Mouse (Mus musculus): ENCODE data around the gene Sytl3. TPM values are rescaled to one million over a fixed set of nuclear protein-coding genes. Genes with fewer than 3 reads are reported as not detected.

Gene Sytl3
- polyA plus RNA-seq, 1 experiment: 0.77 TPM

DNA sequence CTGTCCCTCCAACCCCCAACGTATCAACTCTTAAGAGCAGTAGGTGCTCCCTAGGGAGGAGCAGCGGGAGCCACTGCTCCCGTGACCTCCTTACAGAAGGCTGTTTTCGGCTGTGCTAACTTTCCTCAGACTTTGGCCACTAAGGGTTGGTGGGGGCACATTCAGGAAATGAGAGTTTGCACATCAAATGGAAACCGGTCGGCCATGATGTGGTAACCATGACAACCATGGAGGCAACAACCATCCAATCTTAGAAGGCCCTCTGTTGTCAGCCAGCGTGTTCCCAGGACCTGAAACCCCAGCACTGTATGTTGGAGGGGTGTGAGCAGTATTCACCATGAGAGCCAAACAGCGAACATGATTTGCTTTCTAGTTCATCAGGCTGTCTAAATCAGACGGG, 116.3 kb downstream of the Sytl3 start:
- TF ChIP-seq POLR2A (IDR thresholded peaks at IDR 0.05; ENCODE audit: borderline replicate concordance, extremely low read depth, insufficient read depth, insufficient read length, poor library complexity, severe bottlenecking) (no peak), CTCF (IDR thresholded peaks at IDR 0.05; ENCODE audit: borderline replicate concordance, extremely low read depth, insufficient read depth, insufficient read length) (no peak)

DNA sequence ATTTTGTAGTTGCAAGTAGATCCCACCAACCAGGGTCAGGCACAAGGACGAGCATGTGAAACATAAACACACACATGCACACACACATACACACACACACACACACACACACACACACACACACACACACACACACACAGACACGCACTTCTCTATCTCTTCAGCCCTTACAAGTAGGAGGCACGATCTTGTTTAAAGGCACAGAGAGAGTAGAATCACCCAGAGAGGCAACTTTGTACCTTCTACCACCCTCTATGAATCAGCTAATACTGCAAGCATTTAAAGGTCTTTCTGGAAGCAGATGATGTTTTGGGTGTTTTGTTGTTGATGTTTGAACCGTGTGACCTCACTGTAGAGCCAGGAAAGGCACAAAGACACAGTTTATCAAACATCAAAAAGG, 116.8 kb downstream of the Sytl3 start:
- TF ChIP-seq POLR2A (IDR thresholded peaks at IDR 0.05; ENCODE audit: borderline replicate concordance, extremely low read depth, insufficient read depth, insufficient read length, poor library complexity, severe bottlenecking) (no peak), CTCF (IDR thresholded peaks at IDR 0.05; ENCODE audit: borderline replicate concordance, extremely low read depth, insufficient read depth, insufficient read length) (no peak)
- DNase-seq (ENCODE audit: low read depth): no peak

More for the DNA sequence above, 116.3 kb downstream of the Sytl3 start:
- DNase-seq (ENCODE audit: low read depth): no peak

DNA sequence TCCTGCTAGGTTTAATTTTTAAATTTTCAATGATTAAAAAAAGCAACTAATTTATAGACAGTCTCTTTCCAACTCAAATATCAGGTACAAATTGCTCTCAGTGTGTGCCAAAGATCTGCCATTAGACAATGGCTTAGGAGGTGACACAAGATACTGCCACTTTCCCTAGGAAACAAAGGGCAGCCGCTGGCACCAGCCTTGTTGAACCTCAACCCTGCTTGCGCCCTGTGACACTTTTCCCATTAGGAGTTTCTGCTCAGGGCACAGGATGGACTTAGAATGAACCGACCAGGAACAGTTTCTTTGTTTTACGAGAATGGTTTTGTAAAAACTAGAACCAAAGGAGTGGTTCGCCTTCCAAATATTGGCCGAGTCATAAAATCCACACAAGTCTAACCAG, 117.2 kb downstream of the Sytl3 start:
- TF ChIP-seq CTCF (IDR thresholded peaks at IDR 0.05; ENCODE audit: borderline replicate concordance, extremely low read depth, insufficient read depth, insufficient read length): no peak
- no peak for TF ChIP-seq POLR2A (IDR thresholded peaks at IDR 0.05; ENCODE audit: borderline replicate concordance, extremely low read depth, insufficient read depth, insufficient read length, poor library complexity, severe bottlenecking)
- no peak for DNase-seq (ENCODE audit: low read depth)

DNA sequence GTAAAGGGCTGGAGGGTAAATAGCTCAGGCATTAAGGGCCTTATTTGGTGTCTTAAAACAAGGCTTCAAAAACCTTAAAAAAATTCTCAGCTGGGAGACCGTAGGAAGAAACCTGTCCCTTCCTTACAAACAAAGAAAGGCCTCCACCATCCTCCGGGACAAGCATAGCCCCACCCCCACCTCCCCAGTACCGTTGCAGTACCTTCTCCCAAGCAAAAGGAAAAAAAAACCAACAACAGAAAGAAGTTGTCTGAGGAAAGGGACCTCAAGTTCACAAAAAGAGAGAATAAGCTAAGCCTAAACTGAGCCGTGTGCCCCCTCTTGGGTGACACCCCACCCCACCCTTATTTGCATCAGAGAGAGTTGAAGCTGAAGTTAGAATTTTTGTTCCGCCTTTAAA, 117.7 kb downstream of the Sytl3 start:
- TF ChIP-seq POLR2A (IDR thresholded peaks at IDR 0.05; ENCODE audit: borderline replicate concordance, extremely low read depth, insufficient read depth, insufficient read length, poor library complexity, severe bottlenecking) (no peak), CTCF (IDR thresholded peaks at IDR 0.05; ENCODE audit: borderline replicate concordance, extremely low read depth, insufficient read depth, insufficient read length) (no peak)
- no peak for DNase-seq (ENCODE audit: low read depth)

DNA sequence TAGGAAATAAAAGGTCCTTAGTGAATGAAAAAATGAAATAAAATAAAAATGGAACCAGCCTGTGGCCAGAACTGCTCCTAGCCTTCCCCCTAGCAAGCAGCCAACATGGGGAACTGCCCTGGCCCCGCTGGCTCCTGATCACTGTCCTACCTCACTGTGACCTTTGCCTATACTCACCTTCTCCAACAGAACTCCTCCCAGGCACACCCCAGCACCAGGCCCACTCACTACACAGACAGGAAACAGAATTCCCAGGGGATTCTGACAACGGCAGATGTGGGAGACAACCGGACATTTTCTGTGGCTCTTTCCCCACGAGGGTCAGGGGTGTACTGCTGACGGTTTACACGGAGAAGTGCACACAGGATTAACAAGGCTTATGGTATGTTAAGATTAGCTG, 118.2 kb downstream of the Sytl3 start:
- DNase-seq (ENCODE audit: low read depth): no peak
- TF ChIP-seq CTCF (IDR thresholded peaks at IDR 0.05; ENCODE audit: borderline replicate concordance, extremely low read depth, insufficient read depth, insufficient read length) (no peak), POLR2A (IDR thresholded peaks at IDR 0.05; ENCODE audit: borderline replicate concordance, extremely low read depth, insufficient read depth, insufficient read length, poor library complexity, severe bottlenecking) (no peak)

DNA sequence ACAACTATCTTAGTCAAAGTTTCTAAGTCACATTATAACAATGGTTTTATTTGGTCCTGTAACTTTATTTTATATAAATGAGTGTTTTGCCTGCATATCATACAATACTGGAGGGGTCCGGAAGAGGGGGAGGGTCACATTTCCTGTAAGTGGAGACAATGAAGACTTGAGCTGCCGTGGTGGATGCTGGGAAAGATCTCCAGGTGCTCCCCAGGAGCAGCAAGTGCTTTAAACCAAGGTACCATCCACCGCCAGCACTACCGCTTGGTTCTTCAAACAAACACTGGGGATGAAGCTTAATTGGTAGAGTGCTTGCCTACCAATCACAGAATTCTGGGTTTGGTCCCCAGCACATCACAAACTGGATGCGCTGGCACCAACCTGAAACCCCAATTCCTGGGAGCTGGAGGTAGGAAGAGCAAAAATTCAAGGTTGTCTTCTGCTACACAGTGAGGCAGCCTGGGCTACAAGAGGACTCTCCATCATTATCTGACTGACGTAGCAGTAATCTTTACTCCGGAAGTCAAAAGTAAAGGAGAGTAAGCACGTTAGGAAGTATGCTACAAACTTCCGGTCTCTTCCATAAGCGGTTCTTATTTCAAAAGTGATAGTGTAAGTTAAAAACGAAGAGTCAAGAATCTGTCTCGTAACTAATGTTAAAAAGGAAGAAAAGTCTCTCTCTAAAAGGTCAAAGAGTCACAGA, 118.9 kb downstream of the Sytl3 start:
- TF ChIP-seq POLR2A (IDR thresholded peaks at IDR 0.05; ENCODE audit: borderline replicate concordance, extremely low read depth, insufficient read depth, insufficient read length, poor library complexity, severe bottlenecking) (no peak), CTCF (IDR thresholded peaks at IDR 0.05; ENCODE audit: borderline replicate concordance, extremely low read depth, insufficient read depth, insufficient read length) (no peak)
- no peak for DNase-seq (ENCODE audit: low read depth)

DNA sequence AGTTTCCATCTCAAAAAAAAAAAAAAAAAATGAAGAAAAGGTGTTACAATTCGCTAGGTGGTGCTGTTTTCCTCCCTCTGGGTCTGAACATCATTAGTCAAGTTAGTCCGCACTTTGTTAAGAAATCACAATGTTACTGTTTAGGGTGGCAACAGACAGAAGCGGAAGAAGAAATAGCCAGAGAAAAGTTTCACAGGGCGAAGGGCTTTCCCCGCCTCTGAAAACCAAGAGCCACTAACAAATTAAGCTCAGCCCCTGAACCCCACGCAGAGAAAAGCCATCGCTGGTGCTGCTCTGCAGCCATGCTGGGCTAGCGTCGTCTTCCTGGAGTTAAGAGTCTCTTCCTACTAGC, 119.4 kb downstream of the Sytl3 start:
- DNase-seq (ENCODE audit: low read depth): peak; percentile 81
- TF ChIP-seq POLR2A (IDR thresholded peaks at IDR 0.05; ENCODE audit: borderline replicate concordance, extremely low read depth, insufficient read depth, insufficient read length, poor library complexity, severe bottlenecking) (no peak), CTCF (IDR thresholded peaks at IDR 0.05; ENCODE audit: borderline replicate concordance, extremely low read depth, insufficient read depth, insufficient read length) (peak; percentile 16; the same call in 1 of the 2 replicates)

DNA sequence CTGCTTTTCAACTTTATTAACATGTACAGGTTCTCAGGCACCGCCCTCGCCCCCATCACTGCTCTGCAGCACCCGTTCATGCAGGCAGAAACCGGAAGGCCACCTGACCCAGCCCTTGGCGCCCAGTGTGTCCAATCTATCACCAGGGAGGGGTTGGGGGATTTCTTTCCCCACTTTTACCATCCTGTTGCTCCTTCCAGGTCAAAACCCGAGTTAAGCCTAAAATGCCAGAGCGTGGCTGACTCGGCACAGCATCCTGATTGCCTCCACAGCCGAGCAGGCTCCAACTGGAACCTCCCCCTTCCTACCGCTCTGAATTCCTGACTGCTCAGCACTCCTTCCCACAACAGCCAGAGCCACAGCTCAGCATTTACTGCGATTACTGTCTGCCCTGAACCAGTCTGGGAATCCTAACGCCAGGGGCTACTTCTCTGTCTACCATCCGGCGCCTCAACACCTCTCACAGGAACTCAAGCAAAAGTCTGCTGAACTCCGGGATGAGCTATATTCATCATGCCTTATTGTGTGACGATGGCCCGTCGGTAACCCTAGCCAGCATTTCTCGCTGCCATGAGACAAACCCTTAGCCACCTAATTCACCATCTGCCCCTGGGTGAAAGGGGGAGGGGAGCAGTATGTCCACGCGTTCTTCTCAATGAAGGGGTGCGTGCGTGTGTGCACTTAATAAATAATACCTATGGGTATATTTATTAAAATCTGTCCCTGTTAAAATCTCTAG, 120.0 kb downstream of the Sytl3 start:
- no peak for TF ChIP-seq POLR2A (IDR thresholded peaks at IDR 0.05; ENCODE audit: borderline replicate concordance, extremely low read depth, insufficient read depth, insufficient read length, poor library complexity, severe bottlenecking)
- TF ChIP-seq CTCF (IDR thresholded peaks at IDR 0.05; ENCODE audit: borderline replicate concordance, extremely low read depth, insufficient read depth, insufficient read length): no peak
- peak; percentile 82 for DNase-seq (ENCODE audit: low read depth)

DNA sequence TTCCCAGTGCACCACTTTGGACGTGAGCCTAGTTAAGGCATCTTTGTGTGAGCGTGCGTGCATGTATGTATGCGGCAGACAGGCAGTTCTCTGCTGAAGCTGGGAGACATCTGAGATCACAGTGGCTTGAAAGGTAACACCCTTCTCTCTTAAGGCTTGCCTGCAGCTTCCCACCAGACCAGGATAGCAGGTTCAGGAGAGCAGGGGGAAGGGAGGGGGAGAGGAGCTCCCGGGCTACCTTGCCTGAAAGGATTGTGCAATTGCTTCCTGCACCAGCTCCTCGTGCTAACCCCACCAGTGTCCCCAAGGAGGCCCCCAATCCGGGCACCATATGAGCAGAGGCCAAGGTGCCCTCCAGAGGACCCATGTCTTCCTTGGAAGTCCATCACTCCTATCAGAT, 120.7 kb downstream of the Sytl3 start:
- TF ChIP-seq POLR2A (IDR thresholded peaks at IDR 0.05; ENCODE audit: borderline replicate concordance, extremely low read depth, insufficient read depth, insufficient read length, poor library complexity, severe bottlenecking) (no peak), CTCF (IDR thresholded peaks at IDR 0.05; ENCODE audit: borderline replicate concordance, extremely low read depth, insufficient read depth, insufficient read length) (no peak)

DNA sequence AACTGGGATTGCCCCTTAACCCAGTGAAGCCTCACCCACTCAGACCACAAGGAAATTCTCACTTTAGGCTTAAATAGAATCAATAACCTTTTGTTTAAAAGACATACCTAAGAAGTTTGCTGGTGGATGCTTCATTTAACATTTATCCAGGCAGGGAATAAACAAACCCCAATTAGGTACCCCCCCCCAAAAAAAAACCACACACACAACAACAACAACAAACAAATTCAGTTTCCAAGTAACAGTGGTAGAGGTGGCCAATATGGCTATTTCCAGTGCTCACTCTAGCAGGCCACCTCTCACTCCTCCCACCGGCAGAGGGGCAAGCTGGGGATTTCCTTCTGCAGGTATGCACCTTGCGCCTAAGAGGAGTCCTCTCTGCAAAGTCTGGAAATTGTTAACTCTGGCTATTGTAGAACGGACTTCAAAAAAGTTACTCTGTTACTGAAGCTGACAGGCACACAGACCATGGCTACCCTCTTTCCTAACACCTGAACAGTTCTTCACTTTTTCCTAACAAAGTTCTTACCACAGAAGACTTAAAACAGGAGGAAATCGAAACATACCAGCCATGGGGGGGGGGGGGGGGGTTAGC, 121.7 kb downstream of the Sytl3 start:
- DNase-seq (ENCODE audit: low read depth): no peak
- TF ChIP-seq CTCF (IDR thresholded peaks at IDR 0.05; ENCODE audit: borderline replicate concordance, extremely low read depth, insufficient read depth, insufficient read length): no peak
- no peak for TF ChIP-seq POLR2A (IDR thresholded peaks at IDR 0.05; ENCODE audit: borderline replicate concordance, extremely low read depth, insufficient read depth, insufficient read length, poor library complexity, severe bottlenecking)

More for the DNA sequence above, 120.7 kb downstream of the Sytl3 start:
- DNase-seq (ENCODE audit: low read depth): peak; percentile 43

DNA sequence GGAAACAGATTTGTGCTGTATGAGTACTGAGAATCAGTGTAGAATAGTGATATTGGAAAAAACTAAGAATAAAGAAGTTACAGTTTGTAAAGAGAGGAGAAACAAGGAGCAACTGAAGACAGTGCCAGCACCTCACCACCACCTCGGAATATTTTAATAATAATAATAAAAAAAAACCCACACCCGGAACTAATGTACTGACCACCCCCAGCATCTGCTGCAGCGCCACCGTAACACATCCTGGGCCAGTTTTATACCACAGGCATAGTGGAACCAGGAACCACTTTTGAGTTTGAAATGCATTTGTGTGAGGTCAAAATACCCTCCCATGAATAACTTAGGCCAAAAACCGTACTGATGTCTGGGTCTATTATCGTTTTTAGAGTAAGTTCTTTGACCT, 122.4 kb downstream of the Sytl3 start:
- TF ChIP-seq CTCF (IDR thresholded peaks at IDR 0.05; ENCODE audit: borderline replicate concordance, extremely low read depth, insufficient read depth, insufficient read length): no peak
- TF ChIP-seq POLR2A (IDR thresholded peaks at IDR 0.05; ENCODE audit: borderline replicate concordance, extremely low read depth, insufficient read depth, insufficient read length, poor library complexity, severe bottlenecking): no peak
- no peak for DNase-seq (ENCODE audit: low read depth)

Measured in brain, embryonic 14.5 days (tissue).